Mouse (Mus musculus) erythroblast, adult 5-6 weeks (primary cell): ENCODE data around the gene Sebox. TPM values are rescaled to one million over a fixed set of nuclear protein-coding genes. Genes with fewer than 3 reads are reported as not detected.

Experiments used
- ATAC-seq: replicated peaks from 2 replicates; pipeline ENCODE4 v1.8.0; 2016; ENCODE audit warnings: moderate number of reproducible peaks, mild to moderate bottlenecking, moderate TSS enrichment, inconsistent platforms; ENCODE audit not compliant: poor library complexity, low FRiP score, severe bottlenecking
- total RNA-seq, 2 experiments: library from RNA; stranded (forward) in 1 of 2; stranded (reverse) in 1 of 2; fragments of 150-400 nt in 1 of 2; fragments of 200-764, 138-1000 nt in 1 of 2; gene quantifications; 2 replicates each; pipeline versions ENCODE4 v1.2.3 to v1.2.4; 2015 to 2017; ENCODE audit warnings: low replicate concordance in 2 of 2

The Sebox gene
- total RNA-seq, 2 experiments from 2014 or later, result not detected

- no peak for ATAC-seq
Measured at GRCm38 (mm10) chr11:78497071-78497541, 6.1 kb upstream of the Sebox start.

GRCm38 (mm10) chr11:78497544-78498522 is 5.4 kb upstream of the Sebox start, which contains the start of gene Sarm1:
TSS of gene Sarm1 (minus strand) at chr11:78497754.
- peak; percentile 95 for ATAC-seq

- ATAC-seq, result no peak
Measured at GRCm38 (mm10) chr11:78499004-78499403, 4.2 kb upstream of the Sebox start, which contains the start of gene Vtn. TSS of gene Vtn (plus strand) at chr11:78499091.

GRCm38 (mm10) chr11:78499543-78499942 is 3.7 kb upstream of the Sebox start:
- ATAC-seq, result no peak

- no peak for ATAC-seq
Measured at GRCm38 (mm10) chr11:78500623-78501202, 2.5 kb upstream of the Sebox start.

- ATAC-seq, result no peak
Measured at GRCm38 (mm10) chr11:78501529-78501928, 1.7 kb upstream of the Sebox start.

GRCm38 (mm10) chr11:78505430-78505829 is 2.2 kb downstream of the Sebox start:
- ATAC-seq, result no peak

- no peak for ATAC-seq
Measured at GRCm38 (mm10) chr11:78509148-78509547, 5.9 kb downstream of the Sebox start.

GRCm38 (mm10) chr11:78512025-78512957 is 9.0 kb downstream of the Sebox start, which contains the start of the genes Tmem199 and Poldip2:
TSS of gene Tmem199 (minus strand) at chr11:78512172.
TSS of gene Poldip2 (plus strand) at chr11:78512193.
- peak; percentile 92 for ATAC-seq

- ATAC-seq, result no peak
Measured at GRCm38 (mm10) chr11:78513106-78513790, 10.0 kb downstream of the Sebox start.

- no peak for ATAC-seq
Measured at GRCm38 (mm10) chr11:78515549-78516325, 12.5 kb downstream of the Sebox start.

GRCm38 (mm10) chr11:78518931-78519330 is 15.7 kb downstream of the Sebox start:
- ATAC-seq, result no peak

GRCm38 (mm10) chr11:78521880-78522279 is 18.6 kb downstream of the Sebox start:
- ATAC-seq, result no peak

GRCm38 (mm10) chr11:78522481-78522997 is 19.3 kb downstream of the Sebox start:
- no peak for ATAC-seq

GRCm38 (mm10) chr11:78523241-78523955 is 20.2 kb downstream of the Sebox start:
- no peak for ATAC-seq

GRCm38 (mm10) chr11:78524838-78525237 is 21.6 kb downstream of the Sebox start:
- ATAC-seq, result no peak

GRCm38 (mm10) chr11:78528714-78529113 is 25.5 kb downstream of the Sebox start:
- no peak for ATAC-seq
